Mouse (Mus musculus) G1E (cell line): ENCODE measurements around the gene Diaph3.

Experiments
- CTCF ChIP-seq: IDR thresholded peaks from 2 replicates; pipeline ENCODE4 v1.5.1; 2012; ENCODE audit warnings: low read depth, low read length, inconsistent platforms, mixed read lengths
- GATA1 ChIP-seq: IDR thresholded peaks from 2 replicates; pipeline ENCODE4 v1.6.1; 2012; ENCODE audit warnings: borderline replicate concordance, low read length, inconsistent platforms, mixed read lengths
- GATA2 ChIP-seq: IDR thresholded peaks from 2 replicates; pipeline ENCODE4 v1.6.1; 2012; ENCODE audit warnings: low read depth, low read length, inconsistent platforms, borderline replicate concordance
- POLR2AphosphoS5 ChIP-seq: IDR thresholded peaks from 2 replicates; pipeline ENCODE4 v1.6.1; 2012; ENCODE audit warnings: low read depth, low read length, inconsistent platforms; ENCODE audit not compliant: insufficient replicate concordance
- TAL1 ChIP-seq: conservative IDR thresholded peaks from 2 replicates; pipeline ENCODE4 v1.6.1; 2012; ENCODE audit warnings: low read depth, low read length, inconsistent platforms, mixed read lengths

- TF ChIP-seq GATA1 (no peak), CTCF (no peak), TAL1 (no peak), POLR2AphosphoS5 (no peak), GATA2 (no peak)
These were observed 459.1 kb downstream of the Diaph3 start for GRCm38 (mm10) chr14:86681951-86682350.
